Mouse (Mus musculus) neural tube, embryonic 14.5 days (tissue): ENCODE data around the gene Trim27. TPM values are rescaled to one million over a fixed set of nuclear protein-coding genes. Genes with fewer than 3 reads are reported as not detected.

Experiments
- ATAC-seq: fragments of 200-750 bp; cut with Nextera tagmentation; 2 replicates; pipeline ENCODE4 v1.8.0; 2017; ENCODE audit warnings: low read depth, mild to moderate bottlenecking, moderate TSS enrichment, moderate library complexity
- H3K27ac ChIP-seq: fragments of 300-500 bp; sonication (generic); 2 replicates; pipeline ENCODE4 v1.5.1; 2014; ENCODE audit warnings: low read depth, mild to moderate bottlenecking, control low read depth, low read length, moderate library complexity, mixed read lengths
- H3K27me3 ChIP-seq: fragments of 300-500 bp; sonication (generic); 2 replicates; pipeline ENCODE4 v1.6.1; 2014; ENCODE audit warnings: low read length; ENCODE audit not compliant: control insufficient read depth, insufficient read depth
- H3K36me3 ChIP-seq: fragments of 300-500 bp; sonication (generic); 2 replicates; pipeline ENCODE4 v1.6.1; 2014; ENCODE audit warnings: low read length, mixed read lengths; ENCODE audit not compliant: control insufficient read depth, insufficient read depth
- H3K4me1 ChIP-seq: fragments of 300-500 bp; sonication (generic); 2 replicates; pipeline ENCODE4 v1.6.1; 2014; ENCODE audit warnings: low read length; ENCODE audit not compliant: control insufficient read depth, insufficient read depth
- H3K4me2 ChIP-seq: fragments of 300-500 bp; sonication (generic); 2 replicates; pipeline ENCODE4 v1.6.1; 2014; ENCODE audit warnings: mild to moderate bottlenecking, low read depth, low read length, control low read depth
- H3K4me3 ChIP-seq: fragments of 300-500 bp; sonication (generic); 2 replicates; pipeline ENCODE4 v1.5.1; 2014; ENCODE audit warnings: low read depth, low read length, control low read depth, mixed read lengths
- H3K9ac ChIP-seq: fragments of 300-500 bp; sonication (generic); replicated peaks from 2 replicates; pipeline ENCODE4 v1.6.1; 2014; ENCODE audit warnings: low read depth, mild to moderate bottlenecking, control low read depth, low read length, mixed read lengths
- H3K9me3 ChIP-seq: fragments of 300-500 bp; sonication (generic); 2 replicates; pipeline ENCODE4 v1.6.1; 2016; ENCODE audit warnings: low read length; ENCODE audit not compliant: control insufficient read depth
- WGBS: fragments of 180-500 bp; shearing (Covaris S2); extraction: QIAGEN DNeasy Blood & Tissue Kit; methylation state at CpG from one replicate; pipeline ENCODE4 v1.1.7; 2014; 5-methylcytosine and 5-hydroxymethylcytosine counted together
- polyA plus RNA-seq: library from polyadenylated mRNA; unstranded; fragments of >200 nt; fragmentation: Nextera tagmentation; extraction: Ambion mirVana; gene quantifications from 2 replicates; pipeline ENCODE4 v1.2.1, GENCODE M21; 2014

Trim27 gene
- polyA plus RNA-seq, 1 experiment from 2014 or later = 68.2 TPM

DNA sequence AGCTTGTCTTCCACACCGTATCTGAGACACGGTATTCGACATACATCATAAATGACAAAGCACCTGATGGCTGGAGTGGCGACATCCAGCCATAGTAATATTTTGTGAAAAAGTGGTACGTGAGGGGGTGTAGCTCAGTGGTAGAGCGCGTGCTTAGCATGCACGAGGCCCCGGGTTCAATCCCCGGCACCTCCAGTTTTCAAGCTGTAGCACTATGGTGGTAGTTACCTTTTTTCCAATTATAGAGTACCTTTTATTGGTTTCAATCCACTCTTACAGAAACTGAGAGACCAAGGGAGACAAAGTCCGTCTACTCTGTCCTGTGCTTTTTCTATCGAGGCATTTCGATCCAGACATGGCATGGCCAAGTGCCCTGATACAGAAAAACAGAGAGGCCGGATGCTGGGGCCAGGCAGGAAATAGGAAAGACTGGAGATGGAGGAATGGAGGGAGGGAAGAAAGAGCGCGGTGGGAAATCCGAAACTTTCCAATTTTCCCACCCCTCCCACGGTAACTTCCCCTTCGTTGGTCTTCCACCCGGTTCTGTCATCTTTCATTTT is 43.3 kb downstream of the Trim27 start:
- Histone ChIP-seq H3K27ac (peak overlapping the region; percentile 79), H3K27me3 (no peaks in the 10 kb centered on the region), H3K36me3 (no peaks in the 10 kb centered on the region), H3K9ac (peak overlapping the region; percentile 64), H3K4me1 (no peaks in the 10 kb centered on the region), H3K4me2 (peak overlapping the region; percentile 58), H3K9me3 (no peaks in the 10 kb centered on the region), H3K4me3 (peak overlapping the region; percentile 51)
- WGBS = 0% methylated on average over 20 of the region's 20 CpGs
- ATAC-seq = peak; percentile 94

DNA sequence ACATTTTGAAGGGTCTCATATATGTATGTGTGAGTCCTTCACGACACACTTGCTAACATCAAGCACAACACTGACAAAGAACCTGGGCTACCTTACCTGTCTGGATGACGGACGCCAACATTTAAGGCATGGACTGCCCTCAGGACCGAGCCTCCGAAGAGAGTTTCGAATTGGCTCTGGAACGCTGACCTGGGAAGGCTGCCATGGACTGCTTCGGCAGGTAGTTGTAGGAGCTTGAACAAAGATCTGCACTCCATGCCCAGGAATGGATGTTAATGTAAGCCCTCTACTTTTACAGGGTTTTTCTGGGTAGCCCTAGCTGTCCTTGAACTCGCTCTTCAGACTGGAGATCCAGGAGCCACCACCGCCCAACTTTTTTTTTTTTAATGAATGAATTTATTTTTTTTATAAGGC is 44.0 kb downstream of the Trim27 start:
- no peaks in the 10 kb centered on the region for H3K27me3 ChIP-seq
- H3K4me3 ChIP-seq = peak overlapping the region; percentile 51
- H3K36me3 ChIP-seq = no peaks in the 10 kb centered on the region
- peak overlapping the region; percentile 58 for H3K4me2 ChIP-seq
- ATAC-seq = no peak
- no peak overlapping the region for H3K9ac ChIP-seq
- H3K27ac ChIP-seq = no peak overlapping the region
- H3K4me1 ChIP-seq = no peaks in the 10 kb centered on the region
- no peaks in the 10 kb centered on the region for H3K9me3 ChIP-seq
- WGBS = 4% methylated on average over 10 of the region's 10 CpGs

DNA sequence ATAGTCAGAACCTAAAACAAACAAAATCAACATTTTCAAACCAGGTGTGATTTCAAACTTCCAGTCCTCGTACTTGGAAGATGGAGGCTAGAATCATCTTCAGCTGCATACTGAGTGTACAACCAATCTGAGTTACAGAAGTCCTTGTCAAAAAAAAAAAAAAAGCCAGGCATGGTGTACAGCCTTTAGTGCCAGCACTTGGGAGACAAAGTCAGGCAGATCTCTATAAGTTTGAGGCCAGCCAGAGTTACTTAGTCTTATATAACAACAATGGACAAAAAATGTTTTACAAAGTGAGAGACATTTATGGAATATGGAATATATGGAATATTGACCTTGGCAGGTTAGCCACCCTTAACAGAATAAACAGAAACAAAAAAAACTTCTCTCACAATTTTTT is 45.1 kb downstream of the Trim27 start:
- H3K27me3 ChIP-seq = no peaks in the 10 kb centered on the region
- H3K36me3 ChIP-seq = no peaks in the 10 kb centered on the region
- H3K4me2 ChIP-seq = no peak overlapping the region
- no peak overlapping the region for H3K9ac ChIP-seq
- no peaks in the 10 kb centered on the region for H3K4me1 ChIP-seq
- no peaks in the 10 kb centered on the region for H3K9me3 ChIP-seq
- WGBS = 88% methylated on average over 1 of the region's 1 CpGs
- no peak overlapping the region for H3K4me3 ChIP-seq
- ATAC-seq = no peak
- H3K27ac ChIP-seq = no peak overlapping the region

DNA sequence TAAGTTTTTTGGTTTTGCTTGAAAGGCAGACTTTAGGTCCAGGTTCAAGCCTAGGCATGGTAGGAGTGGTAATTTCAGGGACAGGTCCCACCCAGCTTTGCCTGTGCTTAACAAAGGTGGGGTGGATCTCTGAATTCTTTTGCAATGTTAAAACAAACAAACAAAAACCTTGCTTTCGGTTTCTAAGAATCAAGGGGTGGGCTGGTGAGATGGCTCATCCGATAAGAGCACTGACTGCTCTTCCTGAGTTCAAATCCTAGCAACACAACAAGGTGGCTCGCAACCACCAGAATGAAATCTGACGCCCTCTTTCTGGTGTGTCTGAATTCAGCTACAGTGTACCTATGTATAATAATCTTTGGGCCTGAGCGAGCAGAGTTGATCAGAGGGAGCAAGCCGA is 46.0 kb downstream of the Trim27 start:
- no peaks in the 10 kb centered on the region for H3K9me3 ChIP-seq
- no peak overlapping the region for H3K4me2 ChIP-seq
- 74% methylated on average over 6 of the region's 6 CpGs for WGBS
- no peak overlapping the region for H3K27ac ChIP-seq
- no peaks in the 10 kb centered on the region for H3K36me3 ChIP-seq
- ATAC-seq = no peak
- no peak overlapping the region for H3K4me3 ChIP-seq
- H3K4me1 ChIP-seq = no peaks in the 10 kb centered on the region
- H3K27me3 ChIP-seq = no peaks in the 10 kb centered on the region
- H3K9ac ChIP-seq = no peak overlapping the region

DNA sequence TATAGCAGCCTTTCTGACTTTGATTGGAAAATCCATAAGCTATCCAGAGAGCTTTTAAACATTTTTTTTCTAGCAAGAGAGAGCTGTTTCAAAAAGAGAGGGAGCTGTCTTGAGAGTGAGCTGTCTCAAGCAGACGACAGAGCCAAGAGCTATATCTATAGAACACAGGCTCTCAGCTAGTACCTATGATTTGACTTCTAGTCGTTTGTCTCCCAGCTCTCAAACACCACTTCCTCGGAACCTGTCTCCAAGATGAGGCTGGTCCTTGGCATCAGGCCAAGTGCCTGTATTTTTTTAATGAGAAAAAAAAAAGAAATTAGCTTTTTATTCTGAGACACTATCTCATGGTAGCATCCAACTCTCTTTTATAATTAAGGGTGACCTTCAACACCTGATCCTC is 46.8 kb downstream of the Trim27 start:
- H3K27ac ChIP-seq = no peak overlapping the region
- 52% methylated on average over 3 of the region's 3 CpGs for WGBS
- H3K9ac ChIP-seq = no peak overlapping the region
- H3K4me1 ChIP-seq = no peaks in the 10 kb centered on the region
- H3K27me3 ChIP-seq = no peaks in the 10 kb centered on the region
- H3K9me3 ChIP-seq = no peaks in the 10 kb centered on the region
- no peaks in the 10 kb centered on the region for H3K36me3 ChIP-seq
- no peak overlapping the region for H3K4me3 ChIP-seq
- ATAC-seq = no peak
- H3K4me2 ChIP-seq = no peak overlapping the region

DNA sequence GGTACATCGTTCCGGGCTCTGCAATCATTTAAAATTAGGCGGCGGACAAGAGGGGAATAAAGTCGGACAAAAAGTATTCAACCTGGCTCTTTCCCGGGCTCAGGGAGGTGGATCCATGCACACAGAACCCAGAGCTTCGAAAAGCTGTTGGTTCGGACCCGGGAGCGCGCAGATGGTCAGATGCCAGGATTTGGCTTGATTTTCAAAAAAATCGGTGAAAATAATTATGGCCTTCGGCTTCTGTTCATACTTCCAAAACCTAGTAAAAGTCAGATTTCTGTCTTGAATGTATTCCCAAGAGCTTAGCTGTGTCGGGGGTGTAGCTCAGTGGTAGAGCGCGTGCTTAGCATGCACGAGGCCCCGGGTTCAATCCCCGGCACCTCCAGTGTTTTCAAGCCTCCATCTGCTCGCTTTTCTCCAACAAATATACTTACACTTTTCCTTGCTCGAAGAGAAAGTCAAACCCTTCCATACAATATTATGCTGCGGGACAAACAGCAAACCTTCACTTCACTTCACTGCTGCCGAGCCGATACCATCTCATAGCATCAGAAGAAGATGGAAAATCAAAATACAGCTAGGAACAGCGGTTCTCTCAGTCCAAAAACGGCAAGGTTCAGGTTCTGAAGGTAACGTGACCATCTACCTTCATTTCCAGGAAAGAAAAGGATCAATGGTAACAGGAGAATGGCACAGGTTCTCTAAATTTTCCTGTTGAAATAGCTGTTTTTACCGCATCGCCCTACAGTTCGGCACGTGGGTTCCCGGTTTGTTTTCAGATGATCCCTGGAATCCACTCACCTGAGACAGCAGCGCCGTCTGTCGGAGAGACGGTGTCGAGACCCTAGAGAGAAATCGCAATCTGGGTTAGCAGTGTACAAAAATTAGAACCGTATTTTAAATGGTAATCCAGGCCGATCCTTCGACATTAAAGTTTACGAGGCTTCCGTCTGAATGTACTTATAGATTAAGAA is 54.8 kb downstream of the Trim27 start:
- H3K4me3 ChIP-seq = peak overlapping the region; percentile 53
- no peaks in the 10 kb centered on the region for H3K27me3 ChIP-seq
- peak overlapping the region; percentile 65 for H3K4me2 ChIP-seq
- H3K36me3 ChIP-seq = no peaks in the 10 kb centered on the region
- under 1% methylated on average over 43 of the region's 43 CpGs for WGBS
- no peaks in the 10 kb centered on the region for H3K4me1 ChIP-seq
- H3K27ac ChIP-seq = no peak overlapping the region
- peak; percentile 95 for ATAC-seq
- no peaks in the 10 kb centered on the region for H3K9me3 ChIP-seq
- peak overlapping the region; percentile 44; the same call in 1 of the 2 replicates for H3K9ac ChIP-seq

DNA sequence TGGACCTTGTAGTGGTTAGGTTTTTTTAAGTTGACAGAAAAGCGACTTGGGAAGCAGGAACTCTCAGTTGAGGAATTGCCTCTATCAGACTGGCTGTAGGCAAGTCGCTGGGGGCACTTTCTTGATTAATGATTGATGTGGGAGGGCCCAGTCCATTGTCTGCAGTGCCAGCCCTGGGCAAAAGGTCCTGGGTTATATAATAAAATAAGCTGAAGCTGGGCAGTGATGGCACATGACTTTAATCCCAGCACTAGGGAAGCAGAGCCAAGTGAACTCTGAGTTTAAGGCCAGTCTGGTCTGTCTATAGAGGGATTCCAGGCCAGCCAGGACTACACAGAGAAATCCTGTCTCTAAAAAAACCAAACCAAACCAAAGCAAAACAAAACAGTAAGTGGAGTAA is 57.5 kb downstream of the Trim27 start:
- no peak for ATAC-seq
- WGBS = 66% methylated on average over 2 of the region's 2 CpGs

DNA sequence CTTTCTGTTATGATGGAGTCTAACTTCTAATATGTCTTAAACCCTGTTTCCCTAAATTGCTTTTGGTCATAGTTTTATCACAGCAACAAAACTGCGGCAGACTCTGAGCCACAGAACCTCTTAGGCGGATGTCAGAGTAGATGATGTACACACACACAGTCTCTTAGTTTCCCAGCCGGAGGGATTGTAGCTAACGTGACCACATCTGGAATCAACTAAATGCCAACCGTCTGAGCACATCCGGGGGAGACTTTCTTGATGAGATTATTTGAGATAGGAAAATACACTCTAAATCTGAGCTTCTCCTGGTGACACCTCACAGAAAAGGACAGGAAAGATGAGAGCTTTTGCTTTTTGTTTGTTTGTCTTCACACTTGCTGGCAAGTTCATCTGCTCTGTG is 57.9 kb downstream of the Trim27 start:
- no peak for ATAC-seq
- H3K9me3 ChIP-seq = no peaks in the 10 kb centered on the region
- WGBS = 83% methylated on average over 6 of the region's 6 CpGs
- H3K4me3 ChIP-seq = no peak overlapping the region
- H3K4me2 ChIP-seq = no peak overlapping the region
- no peak overlapping the region for H3K9ac ChIP-seq
- H3K4me1 ChIP-seq = no peaks in the 10 kb centered on the region
- no peak overlapping the region for H3K27ac ChIP-seq
- no peaks in the 10 kb centered on the region for H3K36me3 ChIP-seq
- H3K27me3 ChIP-seq = no peaks in the 10 kb centered on the region

More for the DNA sequence above, 57.5 kb downstream of the Trim27 start:
- H3K9me3 ChIP-seq = no peaks in the 10 kb centered on the region
- no peaks in the 10 kb centered on the region for H3K36me3 ChIP-seq
- H3K27me3 ChIP-seq = no peaks in the 10 kb centered on the region
- no peaks in the 10 kb centered on the region for H3K4me1 ChIP-seq
- H3K9ac ChIP-seq = no peak overlapping the region
- H3K27ac ChIP-seq = no peak overlapping the region
- H3K4me2 ChIP-seq = no peak overlapping the region
- H3K4me3 ChIP-seq = no peak overlapping the region

DNA sequence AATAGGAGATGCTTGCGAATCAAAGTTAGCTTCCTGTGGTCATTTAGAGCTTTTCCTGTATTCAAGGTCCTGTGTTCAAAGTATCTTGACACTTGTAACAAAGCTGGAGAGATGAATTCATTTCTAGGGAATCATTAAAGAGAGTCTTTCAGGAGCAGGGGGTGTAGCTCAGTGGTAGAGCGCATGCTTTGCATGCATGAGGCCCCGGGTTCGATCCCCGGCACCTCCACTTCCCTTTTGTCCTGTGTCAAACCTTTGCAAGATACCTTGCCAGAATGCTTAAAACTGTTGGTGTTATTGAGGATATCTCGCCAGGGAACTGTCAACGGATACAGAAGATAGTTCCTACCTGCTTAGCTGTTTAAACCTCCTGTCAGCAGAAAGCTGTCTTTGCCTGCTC is 61.5 kb downstream of the Trim27 start:
- H3K4me2 ChIP-seq = no peak overlapping the region
- no peak overlapping the region for H3K9ac ChIP-seq
- H3K27me3 ChIP-seq = no peaks in the 10 kb centered on the region
- ATAC-seq = no peak
- 10% methylated on average over 7 of the region's 7 CpGs for WGBS
- no peaks in the 10 kb centered on the region for H3K9me3 ChIP-seq
- H3K27ac ChIP-seq = no peak overlapping the region
- no peaks in the 10 kb centered on the region for H3K4me1 ChIP-seq
- no peaks in the 10 kb centered on the region for H3K36me3 ChIP-seq
- no peak overlapping the region for H3K4me3 ChIP-seq
